Mouse (Mus musculus): ENCODE measurements around the gene Nup62cl. TPM values are rescaled to one million over a fixed set of nuclear protein-coding genes. Genes with fewer than 3 reads are reported as not detected.
A peak's percentile ranks its signal among the peaks of the same experiment; 100 is the strongest.

Nup62cl gene
- total RNA-seq (2021) = 10 to 100 TPM in 1 of 2 experiments, 1 to 10 TPM in 1; 7.3 to 16.8 TPM
- long read RNA-seq, experiment 1, partial matches to known transcripts = 0 of 8 reads
- long read RNA-seq, experiment 1, other reads (novel, unspliced or antisense) = 8 of 8 reads
- long read RNA-seq, experiment 2, partial matches to known transcripts = 0 of 4 reads
- long read RNA-seq, experiment 2, other reads (novel, unspliced or antisense) = 4 of 4 reads

GRCm38 (mm10) chrX:140062135-140062975, at the start of gene Nup62cl, which contains the start of gene Pih1h3b:
Gene Nup62cl (minus strand): TSS chrX:140062712.
Gene Pih1h3b (plus strand): TSS chrX:140062879.
- peak; percentile 27 to 34 for DNase-seq (ENCODE audit: low spot score in 2 of 2)

GRCm38 (mm10) chrX:140094066-140094465, 31.6 kb upstream of the Nup62cl start:
- no peak for DNase-seq (ENCODE audit: low spot score in 2 of 2)

- no peak for DNase-seq (ENCODE audit: low spot score in 2 of 2)
These were observed 20.0 kb upstream of the Nup62cl start for GRCm38 (mm10) chrX:140082535-140082934.

- DNase-seq (ENCODE audit: low spot score in 2 of 2) = peak in 1 of 2 experiments; percentile 4
These were observed 1.3 kb downstream of the Nup62cl start for GRCm38 (mm10) chrX:140060886-140061874.

GRCm38 (mm10) chrX:139998691-139999065, 63.8 kb downstream of the Nup62cl start:
- no peak for DNase-seq (ENCODE audit: low spot score in 2 of 2)

GRCm38 (mm10) chrX:139997740-139998690, 64.5 kb downstream of the Nup62cl start, which contains the start of gene Rbm41:
Gene Rbm41 (minus strand): TSS chrX:139998595.
- DNase-seq (ENCODE audit: low spot score in 2 of 2) = peak in 1 of 2 experiments; percentile 2

- no peak for DNase-seq (ENCODE audit: low spot score in 2 of 2)
These were observed 80.4 kb downstream of the Nup62cl start for GRCm38 (mm10) chrX:139982115-139982514.

Other genes with a start within 250 kb of the Nup62cl start
- gene Morc4, start 191.0 kb downstream of the Nup62cl start, total RNA-seq (2021) = 10 to 100 TPM; 10.6 to 12.4 TPM
- 10 to 100 TPM in 1 of 2 experiments, 1 to 10 TPM in 1; 9.8 to 10.3 TPM for gene Rbm41, start 64.1 kb downstream of the Nup62cl start, total RNA-seq (2021)
- not detected for gene Pih1h3b, start 167 bp upstream of the Nup62cl start, total RNA-seq (2021)

Measured in adrenal gland, postnatal 4 days (tissue).